Mouse (Mus musculus) erythroblast, embryonic 14.5 days (primary cell): ENCODE data around the gene Ppp1cb. TPM values are rescaled to one million over a fixed set of nuclear protein-coding genes. Genes with fewer than 3 reads are reported as not detected.

Experiments used
- H3K27me3 ChIP-seq: 2 replicates; pipeline ENCODE4 v1.6.1; 2012; ENCODE audit warnings: inconsistent platforms; ENCODE audit not compliant: control insufficient read depth
- H3K36me3 ChIP-seq: 2 replicates; pipeline ENCODE4 v1.6.1; 2012; ENCODE audit warnings: mild to moderate bottlenecking, inconsistent platforms; ENCODE audit not compliant: control insufficient read depth
- H3K4me1 ChIP-seq: 2 replicates; pipeline ENCODE4 v1.6.1; 2012; ENCODE audit warnings: inconsistent platforms; ENCODE audit not compliant: control insufficient read depth
- H3K4me3 ChIP-seq: replicated peaks from 2 replicates; pipeline ENCODE3; 2012; ENCODE audit warnings: moderate library complexity, mild to moderate bottlenecking, inconsistent platforms
- H3K9me3 ChIP-seq: 2 replicates; pipeline ENCODE4 v1.6.1; 2012; ENCODE audit warnings: low read length, inconsistent platforms, mixed read lengths; ENCODE audit not compliant: control insufficient read depth
- GATA1 ChIP-seq: IDR thresholded peaks from 2 replicates; pipeline ENCODE4 v1.6.1; 2012; ENCODE audit warnings: low read length, inconsistent platforms, mixed read lengths
- TAL1 ChIP-seq: IDR thresholded peaks from 3 replicates; pipeline ENCODE4 v1.6.1; 2012; ENCODE audit warnings: low read length, inconsistent platforms, mixed read lengths
- polyA plus RNA-seq: library from polyadenylated mRNA; stranded (reverse); fragments of >175 nt; gene quantifications from 2 replicates; pipeline ENCODE4 v1.2.3, GENCODE M21; 2012

Gene Ppp1cb
- polyA plus RNA-seq, 1 experiment = 2.6 TPM

- H3K36me3 ChIP-seq = no peaks in the 10 kb centered on the region
- H3K27me3 ChIP-seq = no peaks in the 10 kb centered on the region
- H3K9me3 ChIP-seq = no peaks in the 10 kb centered on the region
- TF ChIP-seq GATA1 = no peak
- no peak for TF ChIP-seq TAL1
- H3K4me1 ChIP-seq = no peaks in the 10 kb centered on the region
- H3K4me3 ChIP-seq = no peak overlapping the region
Observed at GRCm38 (mm10) chr5:32441336-32441735, 17.3 kb upstream of the Ppp1cb start.

- H3K36me3 ChIP-seq = no peaks in the 10 kb centered on the region
- H3K4me3 ChIP-seq = no peak overlapping the region
- TF ChIP-seq GATA1 (no peak), TAL1 (no peak)
- no peaks in the 10 kb centered on the region for H3K27me3 ChIP-seq
- H3K9me3 ChIP-seq = no peaks in the 10 kb centered on the region
- H3K4me1 ChIP-seq = no peaks in the 10 kb centered on the region
Observed at GRCm38 (mm10) chr5:32441992-32442575, 16.6 kb upstream of the Ppp1cb start.

GRCm38 (mm10) chr5:32443906-32444305 is 14.7 kb upstream of the Ppp1cb start:
- H3K27me3 ChIP-seq = no peaks in the 10 kb centered on the region
- H3K4me3 ChIP-seq = no peak overlapping the region
- no peaks in the 10 kb centered on the region for H3K4me1 ChIP-seq
- H3K36me3 ChIP-seq = no peaks in the 10 kb centered on the region
- TF ChIP-seq TAL1 (no peak), GATA1 (no peak)
- H3K9me3 ChIP-seq = no peaks in the 10 kb centered on the region

- Histone ChIP-seq H3K27me3 (peaks cover 2% of the 10 kb centered on the region; the same call in 1 of the 2 replicates), H3K9me3 (no peaks in the 10 kb centered on the region), H3K4me3 (no peak overlapping the region), H3K36me3 (no peaks in the 10 kb centered on the region), H3K4me1 (no peaks in the 10 kb centered on the region)
- no peak for TF ChIP-seq TAL1
- TF ChIP-seq GATA1 = no peak
Observed at GRCm38 (mm10) chr5:32445287-32445921, 13.2 kb upstream of the Ppp1cb start.

GRCm38 (mm10) chr5:32446394-32446793 is 12.2 kb upstream of the Ppp1cb start:
- Histone ChIP-seq H3K4me3 (no peak overlapping the region), H3K27me3 (peaks cover 7% of the 10 kb centered on the region), H3K9me3 (no peaks in the 10 kb centered on the region), H3K4me1 (no peaks in the 10 kb centered on the region), H3K36me3 (no peaks in the 10 kb centered on the region)
- no peak for TF ChIP-seq GATA1
- TF ChIP-seq TAL1 = no peak

- H3K9me3 ChIP-seq = no peaks in the 10 kb centered on the region
- no peaks in the 10 kb centered on the region for H3K4me1 ChIP-seq
- H3K4me3 ChIP-seq = no peak overlapping the region
- TF ChIP-seq GATA1 = no peak
- TF ChIP-seq TAL1 = no peak
- peaks cover 8% of the 10 kb centered on the region for H3K27me3 ChIP-seq
- H3K36me3 ChIP-seq = no peaks in the 10 kb centered on the region
Observed at GRCm38 (mm10) chr5:32446810-32447209, 11.8 kb upstream of the Ppp1cb start.

- Histone ChIP-seq H3K4me1 (peaks cover 36% of the 10 kb centered on the region), H3K36me3 (peaks cover 9% of the 10 kb centered on the region), H3K4me3 (peak overlapping the region; percentile 73), H3K9me3 (no peaks in the 10 kb centered on the region), H3K27me3 (peaks cover 7% of the 10 kb centered on the region)
- no peak for TF ChIP-seq GATA1
- TF ChIP-seq TAL1 = no peak
Observed at GRCm38 (mm10) chr5:32459251-32459881, 723 bp downstream of the Ppp1cb start.

- no peaks in the 10 kb centered on the region for H3K9me3 ChIP-seq
- H3K4me3 ChIP-seq = peak overlapping the region; percentile 73
- peaks cover 39% of the 10 kb centered on the region for H3K4me1 ChIP-seq
- H3K27me3 ChIP-seq = peaks cover 2% of the 10 kb centered on the region; the same call in 1 of the 2 replicates
- no peak for TF ChIP-seq TAL1
- TF ChIP-seq GATA1 = no peak
- H3K36me3 ChIP-seq = peaks cover 9% of the 10 kb centered on the region
Observed at GRCm38 (mm10) chr5:32459882-32460751, 1.5 kb downstream of the Ppp1cb start.

GRCm38 (mm10) chr5:32460973-32461372 is 2.3 kb downstream of the Ppp1cb start:
- peaks cover 45% of the 10 kb centered on the region for H3K4me1 ChIP-seq
- H3K27me3 ChIP-seq = peaks cover under 1% of the 10 kb centered on the region; the same call in 1 of the 2 replicates
- peaks cover 12% of the 10 kb centered on the region for H3K36me3 ChIP-seq
- no peaks in the 10 kb centered on the region for H3K9me3 ChIP-seq
- no peak for TF ChIP-seq TAL1
- peak; percentile 39; the same call in 1 of the 2 replicates for TF ChIP-seq GATA1
- peak overlapping the region; percentile 73 for H3K4me3 ChIP-seq
